Mouse (Mus musculus): ENCODE measurements around the gene Pkp1.

DNA sequence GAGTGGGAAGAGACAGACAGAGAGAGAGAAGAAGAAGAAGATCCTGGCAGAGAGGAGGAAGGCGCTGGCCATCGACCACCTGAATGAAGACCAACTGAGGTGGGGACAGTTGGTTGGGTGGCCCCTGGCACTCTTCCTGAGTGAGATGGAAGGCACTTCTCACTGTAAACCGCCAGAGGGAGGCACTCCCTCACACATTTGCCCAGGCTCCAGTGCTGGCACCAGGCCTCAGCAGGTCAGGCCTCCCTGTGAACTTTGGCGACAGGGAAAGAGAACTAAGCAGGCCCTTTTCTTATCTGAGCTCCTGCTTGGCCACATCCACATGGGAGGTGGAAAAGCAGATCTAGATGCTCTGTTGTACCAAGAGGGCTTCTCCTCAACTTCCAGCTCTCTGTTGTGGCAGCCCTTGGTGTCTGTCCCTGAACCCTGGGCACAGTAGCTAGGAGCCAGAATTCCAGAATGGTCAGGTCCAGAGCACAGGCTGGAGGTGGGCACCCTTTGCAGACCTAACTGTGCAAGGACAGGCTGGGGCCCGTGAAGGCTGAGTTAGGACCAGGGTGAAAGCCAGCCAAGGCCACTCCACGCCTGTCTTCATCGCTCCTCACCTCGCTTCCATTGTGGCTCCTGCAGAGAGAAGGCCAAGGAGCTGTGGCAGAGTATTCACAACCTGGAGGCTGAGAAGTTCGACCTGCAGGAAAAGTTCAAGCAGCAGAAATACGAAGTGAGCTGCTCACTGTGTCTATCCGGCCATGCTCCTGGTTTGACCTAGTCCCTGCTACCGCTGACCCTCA lies 68.1 kb downstream of the Pkp1 start:
- no peak for TF ChIP-seq TAL1 (IDR thresholded peaks at IDR 0.05; ENCODE audit: low read length)
- no peak for TF ChIP-seq GATA1 (IDR thresholded peaks at IDR 0.05; ENCODE audit: low read length)
